Mouse (Mus musculus): ENCODE results near the gene Ctcf.
"Not testable (repeated sequence)": the region's sequence is repeated elsewhere in the genome, so short reads cannot be mapped to it uniquely, and the experiment has no call there.

The Ctcf gene

DNA sequence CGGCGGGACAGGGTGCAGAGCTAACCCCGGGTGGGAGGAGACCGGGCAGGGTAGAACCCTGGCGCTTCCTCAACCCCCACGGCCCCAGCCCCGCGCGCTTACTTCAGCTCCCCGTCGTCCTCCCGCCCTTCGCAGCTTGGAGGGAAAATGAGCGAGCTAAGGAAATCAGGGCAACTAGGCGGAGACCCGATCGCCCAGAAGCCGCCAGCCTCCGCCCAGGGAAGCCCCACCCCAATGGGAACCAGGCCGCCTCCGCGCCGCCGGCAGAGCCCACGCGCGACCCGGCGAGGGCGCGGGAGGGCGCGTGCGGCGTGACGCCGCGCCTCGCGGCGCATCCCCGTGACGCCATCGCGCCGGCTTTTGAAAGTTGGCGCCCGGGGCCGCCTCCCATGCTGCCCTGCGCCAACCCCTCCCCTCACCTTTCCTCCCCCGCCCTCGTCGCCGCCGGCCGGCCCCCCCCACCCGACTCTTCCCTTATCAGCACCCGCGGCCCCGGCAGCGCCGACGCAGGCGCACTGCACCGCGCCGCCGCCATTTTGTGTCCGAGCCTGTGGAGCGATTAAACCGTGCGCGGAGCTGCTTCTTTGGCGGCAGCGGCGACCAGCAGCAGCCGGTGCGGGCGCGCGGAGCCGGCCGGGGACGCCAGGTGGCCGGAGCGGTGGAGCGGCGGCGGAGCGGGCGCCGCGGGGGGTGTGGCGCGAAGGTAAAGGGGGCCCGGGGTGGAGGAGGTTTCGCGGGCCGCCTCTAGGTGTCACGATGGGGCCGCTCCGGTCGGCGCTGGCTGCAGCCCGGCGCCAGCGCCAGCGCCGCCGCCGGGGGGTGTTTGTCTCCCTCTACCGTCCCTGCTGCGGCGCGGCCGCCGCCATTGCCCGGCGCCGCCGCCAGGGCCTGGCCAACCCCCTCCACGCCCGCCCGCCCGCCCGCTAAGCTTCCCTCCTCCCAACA is at the start of gene Ctcf:
Gene Ctcf, plus strand, starts transcription at position 551 of the 945 bp plus-strand sequence.
- DNase-seq (ENCODE audit: low spot score): peak; percentile 87

DNA sequence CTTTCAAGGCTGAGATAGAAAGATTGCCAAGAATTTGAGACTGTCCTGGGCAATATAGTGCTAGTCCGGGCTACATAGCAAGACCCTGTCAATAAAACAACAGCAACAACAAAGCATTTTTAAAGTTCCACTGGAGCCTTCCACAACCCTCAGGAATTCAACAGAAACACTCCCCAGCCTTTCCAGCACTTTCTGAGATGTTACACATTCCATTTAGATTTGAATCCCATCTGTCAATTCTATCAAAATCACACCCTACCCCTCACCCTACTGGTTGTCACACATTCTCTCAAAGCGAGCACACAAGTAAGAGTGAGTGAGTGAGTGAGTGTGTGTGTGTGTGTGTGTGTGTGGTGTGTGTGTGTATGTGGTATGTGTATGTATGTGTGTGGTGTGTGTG is 43.9 kb upstream of the Ctcf start:
- DNase-seq (ENCODE audit: low spot score): no peak

DNA sequence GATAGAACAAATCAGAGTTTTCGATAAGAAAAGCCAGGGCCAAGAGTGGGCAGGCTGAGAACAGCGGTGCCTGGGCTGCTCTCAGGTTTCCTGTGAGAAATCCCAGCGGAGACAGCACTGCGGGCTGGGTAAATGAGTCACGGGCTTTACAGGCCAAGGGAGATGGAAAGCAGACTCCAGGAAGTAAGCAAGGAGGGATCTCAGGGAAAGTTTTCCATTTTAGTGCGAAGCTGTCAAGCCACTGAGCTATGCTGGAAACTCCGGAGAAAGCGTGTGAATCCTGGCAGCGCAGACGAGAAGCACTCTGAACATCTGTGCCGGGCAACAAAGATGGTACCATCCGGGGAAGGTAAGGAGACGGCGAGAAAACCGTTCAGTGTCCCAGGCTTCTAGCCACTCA is 42.5 kb upstream of the Ctcf start:
- peak; percentile 19 for DNase-seq (ENCODE audit: low spot score)

DNA sequence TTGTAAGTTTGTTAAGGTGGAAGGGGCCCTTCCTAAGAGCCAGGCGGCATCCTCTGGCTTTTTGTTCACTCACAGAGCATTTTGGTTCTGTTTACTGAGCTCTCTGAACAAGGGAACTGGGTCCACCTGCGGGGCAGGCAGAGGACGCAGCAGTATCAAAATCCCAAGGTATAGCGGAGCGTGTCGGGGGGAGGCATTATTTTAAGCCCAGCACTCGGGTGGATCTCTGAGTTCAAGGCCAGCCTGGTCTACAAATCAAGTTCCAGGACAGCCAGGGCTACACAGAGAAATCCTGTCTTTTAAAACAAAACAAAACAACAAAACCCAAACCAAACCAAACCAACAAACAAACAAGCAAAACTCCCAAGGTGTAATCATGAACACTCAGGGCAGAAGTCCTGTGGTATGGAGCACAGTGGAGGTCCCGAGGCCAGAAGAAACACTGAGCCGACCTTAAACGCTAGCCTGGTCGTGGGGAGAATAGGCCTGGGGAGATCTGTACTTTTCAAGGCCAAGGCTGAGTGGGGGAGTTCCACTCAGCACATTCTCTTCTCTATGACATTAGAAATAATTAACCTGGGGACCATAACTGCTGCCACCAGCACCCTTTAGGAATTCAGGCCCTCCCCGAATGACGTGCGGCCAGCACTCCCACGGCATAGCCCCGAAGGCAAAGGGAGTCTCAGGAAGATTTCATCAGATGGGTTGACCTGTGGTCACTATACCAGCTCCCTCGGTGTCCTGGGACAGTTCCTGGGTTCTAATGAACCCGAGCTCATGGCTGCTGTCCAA is 41.7 kb upstream of the Ctcf start:
- DNase-seq (ENCODE audit: low spot score): no peak

DNA sequence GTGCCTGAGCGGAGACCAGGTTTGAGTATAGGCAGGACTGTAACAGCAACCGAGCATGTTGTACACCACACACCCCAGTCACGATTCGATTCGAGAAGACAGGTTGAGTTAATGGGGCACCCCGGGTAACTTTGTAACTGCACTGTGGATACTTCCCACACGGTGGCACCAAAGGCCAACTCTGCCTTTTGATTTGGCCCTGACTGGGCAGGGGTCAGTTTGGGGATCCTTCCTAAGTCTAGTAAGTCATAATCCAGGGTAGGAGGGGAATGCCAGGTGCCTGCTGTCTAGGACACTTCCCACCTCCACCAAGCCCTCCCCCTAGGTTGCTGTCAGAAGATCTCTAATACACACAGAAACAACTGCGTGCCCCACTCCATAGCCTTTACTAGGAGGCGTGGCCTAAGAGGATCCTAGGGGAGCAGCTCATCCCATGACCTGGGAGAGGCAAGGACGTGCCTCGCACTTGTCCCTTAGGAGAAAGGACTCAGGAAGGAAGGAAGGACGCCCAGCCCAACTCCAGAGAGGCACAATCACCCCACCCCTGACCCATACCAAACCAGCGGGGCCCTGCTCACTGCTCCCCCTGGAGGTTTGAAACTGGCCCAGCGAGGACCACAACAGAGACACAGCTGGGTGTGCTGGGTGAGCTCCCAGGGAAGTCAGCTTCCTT is 39.9 kb upstream of the Ctcf start:
- peak; percentile 67 for DNase-seq (ENCODE audit: low spot score)

DNA sequence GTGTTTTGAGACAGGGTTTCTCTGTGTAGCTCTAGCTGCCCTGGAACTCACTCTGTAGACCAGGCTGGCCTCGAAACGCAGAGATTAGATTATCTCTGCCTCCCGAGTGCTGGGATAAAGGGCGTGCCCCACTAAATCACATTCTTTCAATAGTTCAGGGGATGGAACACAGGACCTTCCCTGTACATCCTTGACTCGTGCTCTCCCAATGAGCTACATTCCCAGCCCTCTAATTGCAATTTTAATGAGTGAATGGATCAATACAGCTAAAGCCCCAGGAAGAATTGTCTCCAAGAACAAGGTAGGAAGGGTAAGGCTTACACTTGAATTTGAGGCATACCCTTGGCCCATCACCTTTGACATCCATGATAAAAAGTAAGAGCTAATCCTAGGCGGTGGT is 37.6 kb upstream of the Ctcf start:
- no peak for DNase-seq (ENCODE audit: low spot score)

DNA sequence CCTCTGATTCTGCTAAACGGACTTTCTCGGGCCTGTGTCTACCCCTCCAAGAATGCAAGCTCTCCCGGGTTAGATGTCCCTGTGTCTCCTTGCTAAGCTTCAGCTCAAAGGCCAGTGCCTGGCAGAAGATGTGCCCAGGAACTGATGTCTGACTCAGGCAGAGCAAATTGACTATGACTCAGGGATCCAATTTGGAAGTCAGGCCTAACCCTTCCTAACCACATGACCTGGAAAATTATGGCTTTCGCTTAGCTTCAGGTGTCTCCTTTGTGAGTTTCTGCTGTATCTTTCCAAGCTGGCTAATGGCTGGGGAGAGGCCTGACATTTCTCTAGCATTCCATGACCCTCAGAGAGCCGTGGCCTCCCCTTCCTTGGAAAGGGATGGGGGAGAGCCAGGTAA is 35.1 kb upstream of the Ctcf start:
- DNase-seq (ENCODE audit: low spot score): no peak

DNA sequence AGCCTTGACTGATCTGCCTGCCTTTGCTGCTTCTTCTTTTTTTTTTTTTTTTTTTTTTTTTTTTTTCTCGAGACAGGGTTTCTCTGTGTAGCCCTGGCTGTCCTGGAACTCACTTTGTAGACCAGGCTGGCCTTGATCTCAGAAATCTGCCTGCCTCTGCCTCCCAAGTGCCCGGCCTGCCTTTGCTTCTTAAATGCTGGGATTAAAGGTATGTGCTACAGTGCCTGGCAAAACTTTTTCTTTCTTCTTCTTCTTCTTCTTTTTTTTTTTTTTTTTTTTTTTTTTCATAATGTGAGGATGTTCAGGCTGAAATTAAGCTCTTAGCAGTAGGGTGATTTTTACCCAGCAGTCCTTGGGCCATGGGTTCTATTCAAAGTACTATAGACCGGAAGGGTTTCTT is 33.8 kb upstream of the Ctcf start:
- DNase-seq (ENCODE audit: low spot score): not testable (repeated sequence)

DNA sequence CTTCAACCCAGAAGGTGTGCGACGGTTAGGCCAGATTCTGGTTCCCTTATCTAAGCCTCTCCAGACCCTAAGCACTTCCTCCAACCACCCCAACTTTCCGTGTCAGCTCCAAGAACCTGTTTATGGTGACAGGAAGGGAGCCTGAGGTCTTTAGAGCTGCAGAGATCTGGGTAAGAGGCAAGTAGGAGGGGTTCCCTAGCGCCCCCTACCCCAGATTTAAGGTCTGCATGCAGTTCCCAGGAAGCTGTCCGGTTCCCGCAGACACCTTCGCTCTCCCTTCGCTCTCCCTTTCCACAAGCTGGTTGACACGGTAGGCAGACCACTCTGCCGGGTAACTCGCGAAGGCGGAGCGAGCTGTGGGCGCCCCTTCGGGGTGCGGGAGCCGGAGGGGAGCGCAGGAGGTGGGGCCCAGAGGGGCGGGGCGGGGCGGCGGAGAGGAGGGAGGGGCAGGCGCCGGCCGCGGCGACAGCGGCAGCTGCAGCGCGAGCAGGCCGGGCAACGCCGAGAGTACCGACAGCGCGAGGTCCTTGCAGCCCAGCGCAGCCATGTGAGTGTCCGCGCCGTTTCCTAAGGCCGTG is 31.5 kb upstream of the Ctcf start, which contains the start of gene Ripor1:
Gene Ripor1, plus strand, starts transcription at position 452 of the 578 bp plus-strand sequence.
- DNase-seq (ENCODE audit: low spot score): peak; percentile 74

DNA sequence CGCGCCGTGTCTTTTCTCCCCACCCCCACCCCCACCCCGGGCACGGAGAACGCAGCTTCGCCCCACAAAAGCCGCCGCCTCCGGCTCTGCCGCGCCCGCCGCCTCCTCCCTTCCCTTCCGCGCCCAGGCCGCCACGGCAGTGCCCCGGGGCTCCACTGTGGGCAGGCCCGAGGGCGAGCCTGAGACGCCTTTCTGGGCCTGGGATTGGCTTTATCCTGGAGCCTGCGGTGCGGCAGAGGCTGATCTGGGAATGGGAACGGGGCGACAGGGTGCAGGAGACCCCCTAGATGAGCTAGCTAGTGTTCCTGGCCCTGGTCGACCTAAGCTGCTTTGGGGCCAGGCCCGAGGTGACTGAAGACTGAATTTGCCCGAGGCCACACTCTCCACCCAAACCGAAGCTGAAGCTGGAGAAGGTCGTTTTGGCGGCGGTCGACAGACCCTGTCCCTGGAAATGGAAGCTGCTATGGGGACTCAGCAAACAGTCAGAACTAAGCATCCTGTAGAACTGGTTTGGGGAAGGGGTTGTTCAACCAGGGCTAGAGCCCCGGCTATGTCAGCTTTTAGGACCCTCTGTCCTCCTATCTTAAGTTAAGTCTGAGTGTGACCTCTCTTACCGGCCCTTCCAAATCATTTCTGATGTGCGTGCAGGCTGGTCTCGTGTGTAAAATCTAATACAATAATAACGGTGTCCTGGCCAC is 30.7 kb upstream of the Ctcf start:
- DNase-seq (ENCODE audit: low spot score): peak; percentile 33

DNA sequence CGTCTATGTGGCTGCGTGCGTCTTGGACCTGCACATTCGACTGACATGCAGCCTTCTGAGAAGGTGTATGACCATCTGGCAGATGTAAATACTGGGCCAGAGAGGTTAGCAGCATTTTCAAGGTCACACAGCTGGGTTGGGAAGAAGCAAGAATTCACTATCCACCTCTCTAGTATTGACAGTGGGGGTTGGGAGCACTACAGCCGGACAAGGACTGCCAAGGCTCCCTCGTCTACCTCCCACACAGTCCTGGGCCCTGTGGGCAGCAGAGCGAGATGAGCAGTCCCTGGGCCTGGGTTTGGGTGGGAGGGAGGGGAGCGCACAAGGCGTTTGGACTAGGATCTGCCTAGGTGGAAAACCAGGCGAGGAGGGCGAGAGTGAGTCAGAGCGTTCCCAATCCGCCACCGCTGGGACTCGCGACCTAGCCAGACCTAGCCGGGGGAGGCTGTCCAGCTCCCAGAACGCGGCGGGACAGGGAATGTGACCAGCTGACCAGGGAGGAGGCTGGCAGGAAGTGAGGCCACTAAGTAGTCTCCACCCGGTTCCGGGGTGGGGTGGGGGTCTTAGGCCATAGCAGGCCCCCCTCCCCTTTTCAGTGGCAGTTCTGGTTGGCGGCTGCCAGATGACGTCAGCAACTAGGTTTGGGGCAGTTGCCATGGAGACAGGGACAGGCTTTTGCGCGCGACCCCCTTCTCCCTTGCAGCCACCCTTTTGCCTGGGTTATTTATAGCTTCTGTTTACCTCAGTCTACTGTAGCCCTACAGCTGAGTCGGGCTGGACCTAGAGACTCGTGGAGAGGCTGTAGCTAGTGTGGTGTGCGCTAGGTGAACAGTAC is 30.0 kb upstream of the Ctcf start:
- peak; percentile 53 for DNase-seq (ENCODE audit: low spot score)

DNA sequence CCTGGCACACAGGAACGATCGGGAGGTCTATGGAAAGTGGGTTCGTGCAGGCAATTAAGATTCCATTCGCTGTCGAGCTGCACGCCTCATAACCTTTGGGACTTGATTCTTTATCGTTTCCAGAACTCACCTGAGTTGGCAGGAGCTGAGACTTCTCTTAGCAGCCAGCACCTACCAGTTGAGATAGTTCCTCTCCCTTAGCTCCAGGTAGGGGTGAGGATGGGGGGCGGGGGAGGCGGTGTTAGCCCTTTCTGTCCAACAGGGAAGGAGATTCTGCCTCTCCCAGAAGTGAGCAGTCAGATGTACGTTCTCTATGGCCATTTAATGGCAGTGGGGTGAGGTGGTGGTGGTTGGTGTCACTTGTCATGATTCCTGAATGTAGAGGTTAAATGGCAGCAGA is 29.3 kb upstream of the Ctcf start:
- DNase-seq (ENCODE audit: low spot score): no peak

DNA sequence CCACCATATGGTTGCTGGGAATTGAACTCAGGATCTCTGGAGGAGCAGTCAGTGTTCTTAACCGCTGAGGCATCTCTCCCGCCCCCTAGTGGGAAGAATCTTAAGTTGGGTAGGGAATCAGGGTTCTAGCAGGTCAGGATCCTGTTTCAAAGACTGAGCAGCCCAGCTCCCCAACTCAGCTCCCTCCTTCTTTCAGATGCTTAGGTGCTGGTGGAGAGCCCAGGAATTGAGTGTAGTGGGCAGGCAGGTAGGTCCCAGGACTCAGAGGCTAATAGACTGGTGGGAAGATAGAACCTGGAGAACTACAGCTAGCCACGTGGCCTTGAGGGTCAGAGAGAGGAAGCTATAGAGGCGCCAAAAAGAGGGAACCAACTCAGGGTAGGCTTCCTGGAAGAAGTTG is 28.7 kb upstream of the Ctcf start:
- DNase-seq (ENCODE audit: low spot score): no peak

DNA sequence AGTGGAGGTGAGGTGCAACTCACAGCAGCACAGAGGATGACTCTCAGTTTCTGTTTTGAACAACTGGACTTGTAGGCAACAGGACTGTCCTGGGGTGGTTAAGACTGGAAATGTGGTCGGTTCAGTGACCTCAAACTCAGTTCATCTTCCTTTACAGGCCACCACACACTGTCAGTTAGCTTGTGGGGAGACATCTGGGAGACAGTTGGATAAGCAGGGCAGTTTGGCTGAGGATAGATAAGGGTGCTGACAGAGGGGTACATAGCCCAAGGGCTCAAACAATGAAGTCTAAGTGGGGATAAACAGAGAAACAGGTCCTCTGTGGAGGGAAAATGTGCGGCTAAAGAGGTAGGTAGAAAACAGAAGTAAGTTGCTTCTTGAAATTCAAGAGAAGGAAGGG is 27.0 kb upstream of the Ctcf start:
- no peak for DNase-seq (ENCODE audit: low spot score)

DNA sequence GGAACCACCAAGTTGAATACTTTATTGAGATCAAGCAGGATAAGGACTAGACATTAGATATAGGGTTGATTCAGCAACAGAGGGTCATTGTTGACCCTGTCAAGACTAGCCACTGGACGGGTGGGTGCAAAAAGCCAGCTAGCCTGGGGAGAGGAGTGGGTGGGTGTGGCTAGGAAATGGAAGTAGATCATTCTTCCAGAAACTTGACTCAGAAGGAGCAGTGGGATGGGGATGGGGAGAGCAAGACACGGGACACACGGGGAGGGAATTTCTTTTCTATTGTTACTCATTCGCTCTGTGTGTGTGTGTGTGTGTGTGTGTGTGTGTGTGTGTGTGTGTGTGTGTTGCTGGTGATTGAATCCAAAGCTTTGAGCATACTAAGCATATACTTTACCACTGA is 26.6 kb upstream of the Ctcf start:
- no peak for DNase-seq (ENCODE audit: low spot score)

DNA sequence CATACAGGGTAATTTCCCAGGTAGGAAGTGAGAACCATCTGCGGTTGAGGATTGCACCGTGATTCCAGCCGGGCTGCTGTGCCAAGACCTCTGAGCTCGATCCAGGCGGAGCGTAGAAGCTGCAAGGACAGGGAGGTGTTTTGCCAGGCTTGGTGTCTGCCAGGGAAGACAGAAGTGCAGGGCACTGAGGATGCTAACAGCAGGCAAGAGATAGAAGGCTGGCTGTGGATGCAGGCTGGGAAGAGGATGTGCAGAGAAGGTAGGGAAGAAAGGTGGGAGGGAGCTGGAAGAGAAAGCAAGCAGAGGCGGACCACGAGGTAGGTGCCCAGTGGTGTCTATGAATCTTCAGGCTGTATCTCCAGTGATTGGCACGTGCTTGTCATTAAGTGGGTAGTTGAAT is 24.5 kb upstream of the Ctcf start:
- DNase-seq (ENCODE audit: low spot score): no peak

DNA sequence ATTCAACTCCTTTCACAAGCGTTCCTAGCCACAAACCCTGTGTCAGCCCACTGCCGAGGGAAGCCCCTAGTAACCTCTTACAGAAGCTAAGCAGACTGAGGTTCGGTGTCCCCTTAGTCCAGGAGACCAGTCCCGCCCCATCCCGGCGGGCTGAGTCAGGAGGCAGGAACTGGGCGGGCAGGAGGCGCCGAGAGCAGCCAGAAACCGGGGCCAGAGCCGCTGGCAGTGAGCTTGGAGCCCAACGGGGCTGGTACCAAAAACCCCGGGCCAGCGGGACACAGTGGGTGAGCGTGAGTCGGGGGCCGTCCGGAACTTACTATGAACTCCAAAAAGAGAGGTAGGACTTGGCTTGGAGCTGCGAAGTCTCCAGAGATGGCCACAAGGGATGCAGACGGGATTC is 23.3 kb upstream of the Ctcf start:
- DNase-seq (ENCODE audit: low spot score): peak; percentile 46

DNA sequence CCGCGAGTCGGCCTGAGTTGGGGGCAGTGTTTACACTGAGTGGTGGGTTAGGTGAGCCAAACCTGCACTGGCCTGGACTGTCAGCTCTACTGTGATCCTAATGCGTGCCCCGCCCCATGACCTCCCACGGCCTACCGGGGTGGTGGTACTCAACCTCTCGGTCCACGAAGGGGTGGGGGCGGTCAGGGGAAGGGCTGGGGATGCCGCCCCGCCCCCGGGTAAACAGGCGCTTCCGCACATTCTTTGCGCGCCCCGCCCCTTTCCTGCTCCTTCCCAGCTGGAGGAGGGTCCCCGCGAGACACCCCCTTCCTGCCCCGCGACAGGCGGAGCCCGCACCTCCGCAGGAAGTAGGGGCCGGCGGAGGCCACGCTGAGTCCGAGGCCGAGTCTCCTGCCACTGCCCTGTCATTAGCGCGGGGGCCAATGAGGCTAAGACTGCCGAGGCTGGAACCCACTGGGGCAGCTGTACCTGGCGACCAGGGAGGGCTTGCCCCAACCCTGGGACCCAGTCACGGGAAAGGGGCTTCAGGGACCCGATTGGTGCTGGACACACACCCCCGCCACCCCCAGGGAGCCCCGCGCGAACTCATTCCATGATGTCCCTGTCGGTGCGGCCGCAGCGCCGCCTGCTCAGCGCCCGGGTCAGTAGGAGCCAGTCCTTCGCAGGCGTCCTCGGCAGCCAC is 22.4 kb upstream of the Ctcf start:
- DNase-seq (ENCODE audit: low spot score): peak; percentile 55

DNA sequence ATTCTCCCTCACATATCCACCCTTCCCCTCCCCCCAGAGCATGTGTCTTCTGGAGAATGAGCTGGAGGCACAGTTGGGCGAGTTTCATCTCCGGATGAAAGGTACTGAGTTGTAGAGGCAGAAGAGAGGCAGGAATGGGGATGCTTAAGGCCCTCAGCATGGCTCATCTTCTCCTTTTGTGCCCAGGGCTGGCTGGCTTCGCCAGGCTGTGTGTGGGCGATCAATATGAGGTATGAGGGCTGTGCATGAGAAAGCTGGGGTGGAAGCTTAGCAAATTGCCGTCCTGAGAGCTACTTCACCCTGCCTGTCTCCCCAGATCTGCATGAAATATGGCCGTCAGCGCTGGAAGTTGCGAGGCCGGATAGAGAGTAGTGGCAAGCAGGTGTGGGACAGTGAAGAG is 20.4 kb upstream of the Ctcf start:
- no peak for DNase-seq (ENCODE audit: low spot score)

All from urinary bladder, postnatal 25 days (tissue).